Mouse (Mus musculus) lung, postnatal 25 days (tissue): ENCODE data around the gene Gm15013.
"Not testable (repeated sequence)": the region's sequence is repeated elsewhere in the genome, so short reads cannot be mapped to it uniquely, and the experiment has no call there.

ENCODE experiments used
- DNase-seq: peaks from one replicate; pipeline ENCODE4 v3.0.0; 2022; ENCODE audit warnings: low spot score

Gene Gm15013

GRCm38 (mm10) chrX:139714381-139714780 is at the start of gene Gm15013:
TSS of gene Gm15013 (minus strand) at chrX:139714481.
- no peak for DNase-seq

- DNase-seq = no peak
These were observed 48.3 kb upstream of the Gm15013 start for GRCm38 (mm10) chrX:139762546-139762945.

GRCm38 (mm10) chrX:139758634-139759033 is 44.4 kb upstream of the Gm15013 start:
- DNase-seq = not testable (repeated sequence)

GRCm38 (mm10) chrX:139751855-139752254 is 37.6 kb upstream of the Gm15013 start:
- DNase-seq = peak; percentile 9

- DNase-seq = no peak
These were observed 22.8 kb upstream of the Gm15013 start for GRCm38 (mm10) chrX:139737066-139737465.

- no peak for DNase-seq
These were observed 16.3 kb upstream of the Gm15013 start for GRCm38 (mm10) chrX:139730541-139730940.

GRCm38 (mm10) chrX:139722350-139722749 is 8.1 kb upstream of the Gm15013 start:
- DNase-seq = no peak

- DNase-seq = peak; percentile 89
These were observed 29.2 kb downstream of the Gm15013 start, which contains the start of gene Tbc1d8b for GRCm38 (mm10) chrX:139684775-139685695. TSS of gene Tbc1d8b (plus strand) at chrX:139684996.

GRCm38 (mm10) chrX:139684410-139684774 is 29.9 kb downstream of the Gm15013 start:
- no peak for DNase-seq

- no peak for DNase-seq
These were observed 48.5 kb downstream of the Gm15013 start for GRCm38 (mm10) chrX:139665829-139666228.
